Mouse (Mus musculus): ENCODE data around the gene Csde1. TPM values are rescaled to one million over a fixed set of nuclear protein-coding genes. Genes with fewer than 3 reads are reported as not detected.

Gene Csde1
- polyA plus RNA-seq (2015; fragmentation: Nextera tagmentation; extraction: Ambion mirVana) = 271 and 302 TPM in 2 replicates

- H3K4me1 ChIP-seq (ENCODE audit: control insufficient read depth, insufficient read depth, low read length) = peaks cover 14% of the 10 kb centered on the region
- ATAC-seq (replicated peaks; ENCODE audit: extremely low read depth, insufficient read depth, low FRiP score) = peak; percentile 92
- WGBS = under 1% methylated on average over 55 of the region's 55 CpGs
Measured at GRCm38 (mm10) chr3:103020249-103020942, at the start of gene Csde1. Csde1 (plus strand) TSS chr3:103020426.

GRCm38 (mm10) chr3:102970508-102970907, 49.7 kb upstream of the Csde1 start:
- 86% methylated on average over 3 of the region's 3 CpGs for WGBS
- no peaks in the 10 kb centered on the region for H3K4me1 ChIP-seq (ENCODE audit: control insufficient read depth, insufficient read depth, low read length)
- H3K4me3 ChIP-seq (ENCODE audit: low read length) = no peak overlapping the region
- H3K36me3 ChIP-seq (ENCODE audit: control insufficient read depth, insufficient read depth) = no peaks in the 10 kb centered on the region
- no peaks in the 10 kb centered on the region for H3K27me3 ChIP-seq (ENCODE audit: control insufficient read depth, insufficient read depth, low read length)
- no peaks in the 10 kb centered on the region for H3K9me3 ChIP-seq (replicated peaks; ENCODE audit: control insufficient read depth, low read length)
- H3K27ac ChIP-seq (ENCODE audit: low read length) = no peak overlapping the region
- no peak overlapping the region for H3K4me2 ChIP-seq (ENCODE audit: low read depth, low read length)
- H3K9ac ChIP-seq (ENCODE audit: low read length) = no peak overlapping the region
- no peak for ATAC-seq (replicated peaks; ENCODE audit: extremely low read depth, insufficient read depth, low FRiP score)

More at GRCm38 (mm10) chr3:103020249-103020942, at the start of gene Csde1:
- Histone ChIP-seq H3K27me3 (ENCODE audit: control insufficient read depth, insufficient read depth, low read length) (no peaks in the 10 kb centered on the region), H3K4me2 (ENCODE audit: low read depth, low read length) (peak within 1 kb of the TSS; percentile 68), H3K9ac (ENCODE audit: low read length) (peak within 1 kb of the TSS; percentile 100), H3K27ac (ENCODE audit: low read length) (peak within 1 kb of the TSS; percentile 98), H3K9me3 (replicated peaks; ENCODE audit: control insufficient read depth, low read length) (no peaks in the 10 kb centered on the region), H3K36me3 (ENCODE audit: control insufficient read depth, insufficient read depth) (no peaks in the 10 kb centered on the region), H3K4me3 (ENCODE audit: low read length) (peak within 1 kb of the TSS; percentile 97)

- Histone ChIP-seq H3K4me1 (ENCODE audit: control insufficient read depth, insufficient read depth, low read length) (no peaks in the 10 kb centered on the region), H3K36me3 (ENCODE audit: control insufficient read depth, insufficient read depth) (no peaks in the 10 kb centered on the region), H3K9ac (ENCODE audit: low read length) (no peak overlapping the region), H3K4me2 (ENCODE audit: low read depth, low read length) (no peak overlapping the region), H3K4me3 (ENCODE audit: low read length) (no peak overlapping the region), H3K9me3 (replicated peaks; ENCODE audit: control insufficient read depth, low read length) (no peaks in the 10 kb centered on the region), H3K27me3 (ENCODE audit: control insufficient read depth, insufficient read depth, low read length) (no peaks in the 10 kb centered on the region), H3K27ac (ENCODE audit: low read length) (no peak overlapping the region)
- 74% methylated on average over 4 of the region's 4 CpGs for WGBS
- ATAC-seq (replicated peaks; ENCODE audit: extremely low read depth, insufficient read depth, low FRiP score) = no peak
Measured at GRCm38 (mm10) chr3:102976906-102977305, 43.3 kb upstream of the Csde1 start.

GRCm38 (mm10) chr3:102979550-102980348, 40.5 kb upstream of the Csde1 start:
- Histone ChIP-seq H3K9me3 (replicated peaks; ENCODE audit: control insufficient read depth, low read length) (no peaks in the 10 kb centered on the region), H3K4me2 (ENCODE audit: low read depth, low read length) (no peak overlapping the region), H3K4me1 (ENCODE audit: control insufficient read depth, insufficient read depth, low read length) (no peaks in the 10 kb centered on the region), H3K4me3 (ENCODE audit: low read length) (no peak overlapping the region), H3K36me3 (ENCODE audit: control insufficient read depth, insufficient read depth) (no peaks in the 10 kb centered on the region), H3K27me3 (ENCODE audit: control insufficient read depth, insufficient read depth, low read length) (no peaks in the 10 kb centered on the region), H3K27ac (ENCODE audit: low read length) (no peak overlapping the region), H3K9ac (ENCODE audit: low read length) (no peak overlapping the region)
- no peak for ATAC-seq (replicated peaks; ENCODE audit: extremely low read depth, insufficient read depth, low FRiP score)
- WGBS = 34% methylated on average over 10 of the region's 10 CpGs

GRCm38 (mm10) chr3:102980349-102980736, 39.9 kb upstream of the Csde1 start:
- Histone ChIP-seq H3K4me2 (ENCODE audit: low read depth, low read length) (no peak overlapping the region), H3K4me3 (ENCODE audit: low read length) (no peak overlapping the region), H3K27me3 (ENCODE audit: control insufficient read depth, insufficient read depth, low read length) (no peaks in the 10 kb centered on the region), H3K27ac (ENCODE audit: low read length) (no peak overlapping the region), H3K36me3 (ENCODE audit: control insufficient read depth, insufficient read depth) (no peaks in the 10 kb centered on the region), H3K9ac (ENCODE audit: low read length) (no peak overlapping the region), H3K9me3 (replicated peaks; ENCODE audit: control insufficient read depth, low read length) (no peaks in the 10 kb centered on the region), H3K4me1 (ENCODE audit: control insufficient read depth, insufficient read depth, low read length) (no peaks in the 10 kb centered on the region)
- 61% methylated on average over 3 of the region's 3 CpGs for WGBS
- no peak for ATAC-seq (replicated peaks; ENCODE audit: extremely low read depth, insufficient read depth, low FRiP score)

GRCm38 (mm10) chr3:102991041-102991440, 29.2 kb upstream of the Csde1 start:
- H3K9me3 ChIP-seq (replicated peaks; ENCODE audit: control insufficient read depth, low read length) = no peaks in the 10 kb centered on the region
- WGBS = 70% methylated on average over 8 of the region's 8 CpGs
- 0 out of 2 replicates have a peak, but pooled peaks cover 2% of the 10 kb centered on the region for H3K4me1 ChIP-seq (ENCODE audit: control insufficient read depth, insufficient read depth, low read length)
- H3K36me3 ChIP-seq (ENCODE audit: control insufficient read depth, insufficient read depth) = no peaks in the 10 kb centered on the region
- H3K4me3 ChIP-seq (ENCODE audit: low read length) = no peak overlapping the region
- no peak overlapping the region for H3K27ac ChIP-seq (ENCODE audit: low read length)
- H3K27me3 ChIP-seq (ENCODE audit: control insufficient read depth, insufficient read depth, low read length) = no peaks in the 10 kb centered on the region
- H3K4me2 ChIP-seq (ENCODE audit: low read depth, low read length) = no peak overlapping the region
- H3K9ac ChIP-seq (ENCODE audit: low read length) = no peak overlapping the region
- no peak for ATAC-seq (replicated peaks; ENCODE audit: extremely low read depth, insufficient read depth, low FRiP score)

GRCm38 (mm10) chr3:102992936-102993335, 27.3 kb upstream of the Csde1 start:
- Histone ChIP-seq H3K4me2 (ENCODE audit: low read depth, low read length) (no peak overlapping the region), H3K4me3 (ENCODE audit: low read length) (no peak overlapping the region), H3K27me3 (ENCODE audit: control insufficient read depth, insufficient read depth, low read length) (no peaks in the 10 kb centered on the region), H3K27ac (ENCODE audit: low read length) (no peak overlapping the region), H3K9me3 (replicated peaks; ENCODE audit: control insufficient read depth, low read length) (no peaks in the 10 kb centered on the region), H3K4me1 (ENCODE audit: control insufficient read depth, insufficient read depth, low read length) (peaks cover 6% of the 10 kb centered on the region), H3K9ac (ENCODE audit: low read length) (no peak overlapping the region), H3K36me3 (ENCODE audit: control insufficient read depth, insufficient read depth) (no peaks in the 10 kb centered on the region)
- 18% methylated on average over 3 of the region's 3 CpGs for WGBS
- no peak for ATAC-seq (replicated peaks; ENCODE audit: extremely low read depth, insufficient read depth, low FRiP score)

- H3K27ac ChIP-seq (ENCODE audit: low read length) = peak overlapping the region; percentile 96
- 51% methylated on average over 7 of the region's 7 CpGs for WGBS
- no peaks in the 10 kb centered on the region for H3K9me3 ChIP-seq (replicated peaks; ENCODE audit: control insufficient read depth, low read length)
- peak overlapping the region; percentile 93 for H3K9ac ChIP-seq (ENCODE audit: low read length)
- peak overlapping the region; percentile 86 for H3K4me3 ChIP-seq (ENCODE audit: low read length)
- H3K27me3 ChIP-seq (ENCODE audit: control insufficient read depth, insufficient read depth, low read length) = no peaks in the 10 kb centered on the region
- no peak for ATAC-seq (replicated peaks; ENCODE audit: extremely low read depth, insufficient read depth, low FRiP score)
- H3K36me3 ChIP-seq (ENCODE audit: control insufficient read depth, insufficient read depth) = peaks cover 16% of the 10 kb centered on the region
- H3K4me1 ChIP-seq (ENCODE audit: control insufficient read depth, insufficient read depth, low read length) = peaks cover 6% of the 10 kb centered on the region
- H3K4me2 ChIP-seq (ENCODE audit: low read depth, low read length) = peak overlapping the region; percentile 70
Measured at GRCm38 (mm10) chr3:102995233-102995604, 25.0 kb upstream of the Csde1 start.
